Mouse (Mus musculus) heart, adult 9 months (tissue): Measurements from ENCODE around the gene Opa1.
A peak's percentile ranks its signal among the peaks of the same experiment; 100 is the strongest.

ENCODE experiments used
- DNase-seq, 2 experiments: peaks; one replicate each; pipeline ENCODE4 v3.0.0; 2022; ENCODE audit warnings: low spot score in 2 of 2

Opa1 gene

GRCm38 (mm10) chr16:29656187-29656825 is 77.2 kb downstream of the Opa1 start:
- DNase-seq, result no peak

GRCm38 (mm10) chr16:29656901-29657300 is 77.8 kb downstream of the Opa1 start:
- no peak for DNase-seq

- no peak for DNase-seq
Measured at GRCm38 (mm10) chr16:29657650-29658548, 78.8 kb downstream of the Opa1 start.

- DNase-seq, result no peak
Measured at GRCm38 (mm10) chr16:29659101-29659810, 80.1 kb downstream of the Opa1 start.

- DNase-seq, result no peak
Measured at GRCm38 (mm10) chr16:29663042-29663758, 84.1 kb downstream of the Opa1 start.

GRCm38 (mm10) chr16:29664392-29664791 is 85.3 kb downstream of the Opa1 start:
- no peak for DNase-seq

- no peak for DNase-seq
Measured at GRCm38 (mm10) chr16:29666991-29667701, 88.0 kb downstream of the Opa1 start.

GRCm38 (mm10) chr16:29667702-29668061 is 88.5 kb downstream of the Opa1 start:
- DNase-seq, result no peak

- DNase-seq, result no peak
Measured at GRCm38 (mm10) chr16:29668451-29668850, 89.3 kb downstream of the Opa1 start.

GRCm38 (mm10) chr16:29670806-29671205 is 91.7 kb downstream of the Opa1 start:
- DNase-seq, result no peak

GRCm38 (mm10) chr16:29673230-29673629 is 94.1 kb downstream of the Opa1 start:
- no peak for DNase-seq

GRCm38 (mm10) chr16:29679607-29680006 is 100.5 kb downstream of the Opa1 start:
- DNase-seq, result no peak

- no peak for DNase-seq
Measured at GRCm38 (mm10) chr16:29680548-29681175, 101.5 kb downstream of the Opa1 start.

- no peak for DNase-seq
Measured at GRCm38 (mm10) chr16:29682555-29683431, 103.7 kb downstream of the Opa1 start.

- peak; percentile 4 to 12 for DNase-seq
Measured at GRCm38 (mm10) chr16:29683563-29683962, 104.4 kb downstream of the Opa1 start.

- DNase-seq, result no peak
Measured at GRCm38 (mm10) chr16:29684111-29684510, 105.0 kb downstream of the Opa1 start.

- no peak for DNase-seq
Measured at GRCm38 (mm10) chr16:29684641-29685040, 105.5 kb downstream of the Opa1 start.

- no peak for DNase-seq
Measured at GRCm38 (mm10) chr16:29686141-29686540, 107.0 kb downstream of the Opa1 start.

- no peak for DNase-seq
Measured at GRCm38 (mm10) chr16:29687987-29688885, 109.1 kb downstream of the Opa1 start.
